Mouse (Mus musculus) midbrain, embryonic 11.5 days (tissue): Measurements from ENCODE around the gene Olfr1282. TPM values are rescaled to one million over a fixed set of nuclear protein-coding genes. Genes with fewer than 3 reads are reported as not detected.
A peak's percentile ranks its signal among the peaks of the same experiment; 100 is the strongest.
"Not testable (repeated sequence)": the region's sequence is repeated elsewhere in the genome, so short reads cannot be mapped to it uniquely, and the experiment has no call there.

Source experiments
- ATAC-seq: fragments of 200-750 bp; cut with Nextera tagmentation; 2 replicates; pipeline ENCODE4 v1.8.0; 2017; ENCODE audit warnings: moderate TSS enrichment, moderate library complexity; ENCODE audit not compliant: low FRiP score
- DNase-seq: peaks from one replicate; pipeline ENCODE4 v3.0.0; 2015; ENCODE audit warnings: low spot score; ENCODE audit errors: missing footprints
- H3K27ac ChIP-seq: fragments of 300-500 bp; sonication (generic); 2 replicates; pipeline ENCODE4 v1.5.1; 2014; ENCODE audit warnings: low read depth, low read length
- H3K27me3 ChIP-seq: fragments of 300-500 bp; sonication (generic); 2 replicates; pipeline ENCODE4 v1.6.1; 2014; ENCODE audit warnings: mild to moderate bottlenecking, low read length, moderate library complexity, mixed read lengths; ENCODE audit not compliant: control insufficient read depth, insufficient read depth
- H3K36me3 ChIP-seq: fragments of 300-500 bp; sonication (generic); 2 replicates; pipeline ENCODE4 v1.6.1; 2014; ENCODE audit warnings: mild to moderate bottlenecking, low read length, moderate library complexity, mixed read lengths; ENCODE audit not compliant: control insufficient read depth, insufficient read depth
- H3K4me1 ChIP-seq: fragments of 300-500 bp; sonication (generic); 2 replicates; pipeline ENCODE4 v1.6.1; 2014; ENCODE audit warnings: low read length; ENCODE audit not compliant: control insufficient read depth, insufficient read depth
- H3K4me2 ChIP-seq: fragments of 300-500 bp; sonication (generic); 2 replicates; pipeline ENCODE4 v1.6.1; 2014; ENCODE audit warnings: mild to moderate bottlenecking, moderate library complexity
- H3K4me3 ChIP-seq: fragments of 300-500 bp; sonication (generic); 2 replicates; pipeline ENCODE4 v1.5.1; 2014; ENCODE audit warnings: low read depth, low read length
- H3K9ac ChIP-seq: fragments of 300-500 bp; sonication (generic); 2 replicates; pipeline ENCODE4 v1.6.1; 2014; ENCODE audit warnings: low read length
- H3K9me3 ChIP-seq: fragments of 300-500 bp; sonication (generic); 2 replicates; pipeline ENCODE4 v1.6.1; 2016; ENCODE audit warnings: low read length; ENCODE audit not compliant: control insufficient read depth
- WGBS: fragments of 180-500 bp; shearing (Covaris S2); extraction: QIAGEN DNeasy Blood & Tissue Kit; methylation state at CpG from one replicate; pipeline ENCODE4 v1.1.7; 2014; 5-methylcytosine and 5-hydroxymethylcytosine counted together
- polyA plus RNA-seq: library from polyadenylated mRNA; unstranded; fragments of >200 nt; fragmentation: Nextera tagmentation; extraction: Ambion mirVana; gene quantifications from 2 replicates; pipeline ENCODE4 v1.2.1, GENCODE M21; 2014

The Olfr1282 gene
- polyA plus RNA-seq: not detected in 2 replicates

- Histone ChIP-seq H3K9ac (no peak within 1 kb of the TSS), H3K9me3 (no peaks in the 10 kb centered on the region), H3K27me3 (no peaks in the 10 kb centered on the region), H3K4me3 (no peak within 1 kb of the TSS), H3K27ac (no peak within 1 kb of the TSS), H3K4me1 (no peaks in the 10 kb centered on the region), H3K36me3 (no peaks in the 10 kb centered on the region), H3K4me2 (no peak within 1 kb of the TSS)
- 75% methylated on average over 2 of the region's 2 CpGs for WGBS
- no peak for DNase-seq
- ATAC-seq: no peak
These were observed at the start of gene Olfr1282 for GRCm38 (mm10) chr2:111335976-111336375. Gene Olfr1282, minus strand, starts transcription at chr2:111336076.

GRCm38 (mm10) chr2:111375222-111375621, 39.3 kb upstream of the Olfr1282 start, which contains the start of gene Olfr1284:
Gene Olfr1284, plus strand, starts transcription at chr2:111375522.
- Histone ChIP-seq H3K27ac (no peak within 1 kb of the TSS), H3K4me3 (no peak within 1 kb of the TSS), H3K27me3 (no peaks in the 10 kb centered on the region), H3K36me3 (no peaks in the 10 kb centered on the region), H3K9me3 (no peaks in the 10 kb centered on the region), H3K4me2 (no peak within 1 kb of the TSS), H3K4me1 (no peaks in the 10 kb centered on the region), H3K9ac (no peak within 1 kb of the TSS)
- DNase-seq: no peak
- no peak for ATAC-seq
- WGBS: 84% methylated on average over 1 of the region's 1 CpGs

GRCm38 (mm10) chr2:111366490-111366889, 30.6 kb upstream of the Olfr1282 start, which contains the start of gene Olfr1283:
Gene Olfr1283, plus strand, starts transcription at chr2:111366790.
- Histone ChIP-seq H3K4me1 (no peaks in the 10 kb centered on the region), H3K4me2 (no peak within 1 kb of the TSS), H3K9ac (no peak within 1 kb of the TSS), H3K36me3 (no peaks in the 10 kb centered on the region), H3K27me3 (no peaks in the 10 kb centered on the region), H3K9me3 (no peaks in the 10 kb centered on the region), H3K4me3 (no peak within 1 kb of the TSS), H3K27ac (no peak within 1 kb of the TSS)
- DNase-seq (no peak), ATAC-seq (no peak)
- WGBS: 86% methylated on average over 2 of the region's 2 CpGs

GRCm38 (mm10) chr2:111333721-111334120, 2.2 kb downstream of the Olfr1282 start:
- not testable (repeated sequence) for ATAC-seq, H3K4me2 ChIP-seq, H3K9me3 ChIP-seq, H3K9ac ChIP-seq, DNase-seq, H3K36me3 ChIP-seq, H3K4me3 ChIP-seq, H3K4me1 ChIP-seq, H3K27ac ChIP-seq, H3K27me3 ChIP-seq
- 89% methylated on average over 5 of the region's 5 CpGs for WGBS

GRCm38 (mm10) chr2:111326220-111326619, 9.7 kb downstream of the Olfr1282 start, which contains the start of gene Olfr1281:
Gene Olfr1281, plus strand, starts transcription at chr2:111326520.
- no peaks in the 10 kb centered on the region for H3K27me3 ChIP-seq
- 80% methylated on average over 2 of the region's 2 CpGs for WGBS
- H3K4me3 ChIP-seq: no peak within 1 kb of the TSS
- H3K4me1 ChIP-seq: no peaks in the 10 kb centered on the region
- H3K9ac ChIP-seq: no peak within 1 kb of the TSS
- ATAC-seq: no peak
- H3K36me3 ChIP-seq: no peaks in the 10 kb centered on the region
- H3K4me2 ChIP-seq: no peak within 1 kb of the TSS
- no peak for DNase-seq
- H3K27ac ChIP-seq: no peak within 1 kb of the TSS
- no peaks in the 10 kb centered on the region for H3K9me3 ChIP-seq

- H3K9ac ChIP-seq: no peak within 1 kb of the TSS
- H3K4me2 ChIP-seq: no peak within 1 kb of the TSS
- no peak within 1 kb of the TSS for H3K4me3 ChIP-seq
- no peaks in the 10 kb centered on the region for H3K36me3 ChIP-seq
- no peaks in the 10 kb centered on the region for H3K27me3 ChIP-seq
- ATAC-seq: no peak
- no peaks in the 10 kb centered on the region for H3K9me3 ChIP-seq
- H3K27ac ChIP-seq: no peak within 1 kb of the TSS
- no peak for DNase-seq
- H3K4me1 ChIP-seq: no peaks in the 10 kb centered on the region
These were observed 22.2 kb downstream of the Olfr1282 start, which contains the start of gene Olfr1280 for GRCm38 (mm10) chr2:111313717-111314116. Gene Olfr1280, plus strand, starts transcription at chr2:111314017.

- Histone ChIP-seq H3K4me3 (no peak within 1 kb of the TSS), H3K27ac (no peak within 1 kb of the TSS), H3K27me3 (no peaks in the 10 kb centered on the region), H3K4me2 (no peak within 1 kb of the TSS), H3K4me1 (no peaks in the 10 kb centered on the region), H3K9ac (no peak within 1 kb of the TSS), H3K9me3 (no peaks in the 10 kb centered on the region), H3K36me3 (no peaks in the 10 kb centered on the region)
- no peak for ATAC-seq
- DNase-seq: no peak
These were observed 35.5 kb downstream of the Olfr1282 start, which contains the start of gene Olfr1279 for GRCm38 (mm10) chr2:111300374-111300773. Gene Olfr1279, plus strand, starts transcription at chr2:111300635.

- Histone ChIP-seq H3K27ac (no peak overlapping the region), H3K4me3 (no peak overlapping the region), H3K9ac (no peak overlapping the region), H3K4me1 (no peaks in the 10 kb centered on the region), H3K4me2 (no peak overlapping the region), H3K27me3 (no peaks in the 10 kb centered on the region), H3K9me3 (no peaks in the 10 kb centered on the region), H3K36me3 (no peaks in the 10 kb centered on the region)
- ATAC-seq (peak; percentile 58; the same call in 1 of the 2 replicates), DNase-seq (no peak)
These were observed 37.3 kb downstream of the Olfr1282 start for GRCm38 (mm10) chr2:111298541-111298940.

- Histone ChIP-seq H3K4me2 (no peak within 1 kb of the TSS), H3K9ac (no peak within 1 kb of the TSS)
- ATAC-seq: no peak
These were observed 46.0 kb downstream of the Olfr1282 start, which contains the start of gene Olfr1278 for GRCm38 (mm10) chr2:111289836-111290235. Gene Olfr1278, plus strand, starts transcription at chr2:111290136.

More at GRCm38 (mm10) chr2:111289836-111290235, 46.0 kb downstream of the Olfr1282 start, which contains the start of gene Olfr1278:
- no peaks in the 10 kb centered on the region for H3K4me1 ChIP-seq
- no peak for DNase-seq
- no peaks in the 10 kb centered on the region for H3K36me3 ChIP-seq
- no peak within 1 kb of the TSS for H3K27ac ChIP-seq
- no peaks in the 10 kb centered on the region for H3K27me3 ChIP-seq
- H3K9me3 ChIP-seq: no peaks in the 10 kb centered on the region
- no peak within 1 kb of the TSS for H3K4me3 ChIP-seq
